Mouse (Mus musculus) heart, adult 2 months (tissue): Measurements from ENCODE around the gene Syna.

Experiments used
- CTCF ChIP-seq: fragments of 200-600 bp; IDR thresholded peaks from 2 replicates; pipeline ENCODE4 v1.8.1; 2022; ENCODE audit warnings: antibody characterized with exemption, mild to moderate bottlenecking, moderate library complexity
- POLR2A ChIP-seq: fragments of 200-500 bp; IDR thresholded peaks from 2 replicates; pipeline ENCODE4 v1.6.1; 2011; ENCODE audit warnings: mild to moderate bottlenecking, low read depth, low read length, control low read depth; ENCODE audit not compliant: insufficient read depth

GRCm38 (mm10) chr5:134510266-134510665 lies 49.7 kb downstream of the Syna start:
- TF ChIP-seq POLR2A, result no peak
- no peak for TF ChIP-seq CTCF
